Mouse (Mus musculus) olfactory bulb, adult 2 months (tissue): ENCODE data around the gene Plcb1.

ENCODE experiments used
- CTCF ChIP-seq: fragments of 200-500 bp; IDR thresholded peaks from 2 replicates; pipeline ENCODE4 v1.5.1; 2012; ENCODE audit warnings: low read depth, mild to moderate bottlenecking, low read length, moderate library complexity; ENCODE audit not compliant: insufficient read depth
- POLR2A ChIP-seq: fragments of 200-500 bp; IDR thresholded peaks from 2 replicates; pipeline ENCODE4 v1.6.1; 2012; ENCODE audit warnings: mild to moderate bottlenecking, low read depth, low read length, moderate library complexity; ENCODE audit not compliant: insufficient read depth

DNA sequence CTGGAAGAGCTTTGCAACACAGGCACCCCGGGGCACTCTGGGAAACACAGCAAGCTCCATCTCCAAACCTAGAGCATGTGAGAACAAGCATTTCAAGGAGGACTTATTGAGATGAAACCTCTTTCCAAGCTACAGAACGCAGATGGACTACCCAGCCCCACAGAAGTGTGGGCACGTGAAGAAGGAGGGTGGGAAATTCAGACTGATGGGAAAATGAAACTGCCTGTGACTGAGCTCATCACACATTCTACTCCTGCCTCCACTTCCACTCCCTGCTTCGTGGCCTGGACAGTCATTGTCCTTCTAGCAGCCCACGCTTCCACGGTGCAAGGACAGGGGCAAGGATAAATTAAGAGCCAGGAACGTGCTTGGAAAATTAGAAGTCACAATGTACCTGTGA lies 370.2 kb downstream of the Plcb1 start:
- TF ChIP-seq CTCF: no peak
- no peak for TF ChIP-seq POLR2A
